Mouse (Mus musculus) megakaryocyte, embryonic 14.5 days (primary cell): ENCODE data around the gene Lama2.
"Not testable (repeated sequence)": the region's sequence is repeated elsewhere in the genome, so short reads cannot be mapped to it uniquely, and the experiment has no call there.

ENCODE experiments used
- FLI1 ChIP-seq: IDR thresholded peaks from 2 replicates; pipeline ENCODE4 v1.6.1; 2012; ENCODE audit warnings: low read length, inconsistent platforms, mixed read lengths
- GATA1 ChIP-seq: IDR thresholded peaks from 3 replicates; pipeline ENCODE4 v1.6.1; 2012; ENCODE audit warnings: mixed read lengths, low read length, inconsistent platforms, borderline replicate concordance

DNA sequence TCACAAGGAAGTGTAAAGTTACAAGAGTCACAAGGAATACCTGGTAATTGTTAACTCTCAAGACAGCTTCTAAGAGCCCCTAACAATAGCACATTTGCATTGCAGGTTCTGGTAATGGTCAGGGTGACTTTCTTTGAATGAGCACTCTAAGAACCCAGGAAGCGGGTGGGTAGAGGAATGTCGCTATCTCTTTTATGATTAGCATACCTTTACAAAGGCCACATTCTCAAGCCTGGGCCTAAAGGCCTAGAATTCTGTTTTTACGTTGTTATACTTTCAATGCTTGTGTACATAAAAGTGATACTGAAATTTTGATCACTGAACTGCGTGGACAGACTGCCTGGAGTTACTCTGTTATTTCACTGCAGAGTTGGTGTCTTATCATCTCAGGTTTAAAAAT lies 681.1 kb downstream of the Lama2 start:
- TF ChIP-seq GATA1, FLI1: not testable (repeated sequence)
